Mouse (Mus musculus) central nervous system, embryonic 18 days (tissue): ENCODE results near the gene Cyp4a12a. TPM values are rescaled to one million over a fixed set of nuclear protein-coding genes. Genes with fewer than 3 reads are reported as not detected.

Experiments used
- polyA plus RNA-seq: library from polyadenylated mRNA; depleted of rRNA; stranded (reverse); fragments of >200 nt; gene quantifications from 2 replicates; pipeline ENCODE4 v1.2.3, GENCODE M21; 2012; rRNA removed

Gene Cyp4a12a
- not detected in 2 replicates for polyA plus RNA-seq

GRCm38 (mm10) chr4:115298746-115299145 is at the start of gene Cyp4a12a:
Cyp4a12a (plus strand) TSS chr4:115299046.

Other genes starting within 250 kb of the Cyp4a12a start
- 10.0 and 11.9 TPM in 2 replicates for gene Tal1, start 242.6 kb upstream of the Cyp4a12a start, polyA plus RNA-seq
- 1.7 and 3.0 TPM in 2 replicates for gene Pdzk1ip1, start 210.3 kb upstream of the Cyp4a12a start, polyA plus RNA-seq
- gene Cyp4x1, start 164.8 kb upstream of the Cyp4a12a start, polyA plus RNA-seq, result 11.0 and 11.8 TPM in 2 replicates
- gene Cyp4a29, start 57.0 kb upstream of the Cyp4a12a start, polyA plus RNA-seq, result not detected in 2 replicates
- gene Cyp4a12b, start 112.6 kb downstream of the Cyp4a12a start, polyA plus RNA-seq, result 0.01 TPM in 1 of 2 replicates, not detected in the other
- gene Cyp4a30b, start 153.6 kb downstream of the Cyp4a12a start, polyA plus RNA-seq, result not detected in 2 replicates
- gene Cyp4a14, start 197.1 kb downstream of the Cyp4a12a start, polyA plus RNA-seq, result not detected in 2 replicates
- 0.03 TPM in 1 of 2 replicates, not detected in the other for gene Cyp4a10, start 219.2 kb downstream of the Cyp4a12a start, polyA plus RNA-seq